ENCODE assay signal across 16 mouse cellular contexts in the genomic region with DNA sequence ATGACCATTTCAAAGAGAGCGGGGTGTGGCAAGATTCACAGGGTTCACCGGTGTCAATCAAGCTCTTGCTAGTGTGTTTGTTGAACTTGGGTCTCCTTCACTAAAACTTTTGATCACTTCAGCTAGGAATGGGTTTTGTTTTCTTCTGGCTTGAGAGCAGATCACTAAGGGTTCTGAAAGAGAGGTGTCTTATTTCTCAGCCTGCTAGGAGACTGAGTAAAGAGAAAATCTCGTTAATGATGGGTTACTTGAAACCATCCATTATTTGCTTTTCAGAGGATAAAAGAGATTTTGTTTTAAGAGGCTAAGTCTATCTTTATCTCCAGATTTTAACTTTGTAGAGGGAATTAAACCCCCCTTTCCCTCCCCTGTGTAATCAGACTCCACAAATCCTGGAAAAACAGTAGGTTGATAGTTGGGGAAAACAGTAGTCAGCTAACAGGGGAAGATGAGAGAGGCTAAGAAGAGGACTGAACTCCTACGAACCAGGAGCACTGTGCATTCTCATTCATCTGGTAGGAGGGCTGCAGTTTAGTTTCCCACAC.
"Had no signal": no experiment of that assay in that cellular context is flagged by ENCODE, and none has a peak within 500 bp of the region (broad histone marks: within the 10 kb centered on the region; RNA-seq: fewer than 3 reads in every experiment).

No protein-coding gene starts in this region.

- ATAC-seq: liver, postnatal 0 days; midbrain, embryonic 15.5 days had no signal

- H3K27me3 ChIP-seq: limb, embryonic 12.5 days; liver, embryonic 13.5 days; lung, embryonic 15.5 days; midbrain, embryonic 15.5 days; neural tube, embryonic 12.5 days had no signal

- H3K9me3 ChIP-seq: limb, embryonic 12.5 days; liver, embryonic 13.5 days; lung, embryonic 15.5 days; midbrain, embryonic 15.5 days; neural tube, embryonic 12.5 days had no signal

- H3K36me3 ChIP-seq: limb, embryonic 12.5 days; liver, embryonic 13.5 days; lung, embryonic 15.5 days; midbrain, embryonic 15.5 days; neural tube, embryonic 12.5 days had no signal

- DNase-seq: kidney, adult 8-10 months; kidney, postnatal 4 days; liver; liver, embryonic 13.5 days; liver, postnatal 0 days; lung, postnatal 14 days; retina, postnatal 1 day; thymus, postnatal 36 days had no signal

- H3K4me1 ChIP-seq: limb, embryonic 12.5 days; lung, embryonic 15.5 days; megakaryocyte, embryonic 14.5 days; midbrain, embryonic 15.5 days; neural tube, embryonic 12.5 days had no signal

- H3K27ac ChIP-seq: layer of hippocampus, adult 2 months; limb, embryonic 12.5 days; liver, embryonic 13.5 days; lung, embryonic 15.5 days; macrophage; midbrain, embryonic 15.5 days; neural tube, embryonic 12.5 days had no signal

- H3K4me3 ChIP-seq: layer of hippocampus, adult 2 months; limb, embryonic 12.5 days; liver, embryonic 13.5 days; lung, embryonic 15.5 days; megakaryocyte, embryonic 14.5 days; midbrain, embryonic 15.5 days; neural tube, embryonic 12.5 days had no signal

- H3K9ac ChIP-seq: limb, embryonic 12.5 days; liver, embryonic 13.5 days; liver, postnatal 0 days; lung, embryonic 15.5 days; midbrain, embryonic 15.5 days; neural tube, embryonic 12.5 days had no signal

- H3K4me2 ChIP-seq: limb, embryonic 12.5 days; liver, embryonic 13.5 days; lung, embryonic 15.5 days; midbrain, embryonic 11.5 days; midbrain, embryonic 15.5 days; neural tube, embryonic 12.5 days had no signal
